Comparison of ENCODE assay signal across 7 mouse cellular contexts in genomic region chr4:134253722-134254324, GRCm38 (mm10). TPM values are rescaled to one million over a fixed set of nuclear protein-coding genes. Genes with fewer than 3 reads are reported as not detected.
DNase-seq lines count a peak whose midpoint lies in the region; ATAC-seq lines count a peak whose summit lies in the region.

Gene Grrp1, minus strand, starts transcription at chr4:134254106.

- peak within 1 kb of the TSS; percentile 33 for H3K9ac ChIP-seq in embryonic facial prominence, embryonic 11.5 days (replicated peaks; ENCODE audit: low read length)
- peak within 1 kb of the TSS; percentile 29; the same call in 1 of the 2 replicates for H3K9ac ChIP-seq in hindbrain, embryonic 12.5 days
- H3K9ac ChIP-seq in liver, embryonic 16.5 days (ENCODE audit: low read depth, low read length), result no peak within 1 kb of the TSS
- H3K9ac ChIP-seq in stomach, embryonic 16.5 days (ENCODE audit: low read length), result peak within 1 kb of the TSS; percentile 55

- H3K4me3 ChIP-seq in embryonic facial prominence, embryonic 11.5 days (ENCODE audit: low read depth, low read length), result peak within 1 kb of the TSS; percentile 50
- H3K4me3 ChIP-seq in hindbrain, embryonic 12.5 days, result peak within 1 kb of the TSS; percentile 56
- peak within 1 kb of the TSS; percentile 12; the same call in 1 of the 2 replicates for H3K4me3 ChIP-seq in liver, embryonic 16.5 days (ENCODE audit: low read depth, low read length)
- peak within 1 kb of the TSS; percentile 55 for H3K4me3 ChIP-seq in stomach, embryonic 16.5 days (replicated peaks; ENCODE audit: low read length)

- H3K9me3 ChIP-seq in embryonic facial prominence, embryonic 11.5 days (replicated peaks; ENCODE audit: control insufficient read depth, low read length), result no peaks in the 10 kb centered on the region
- no peaks in the 10 kb centered on the region for H3K9me3 ChIP-seq in hindbrain, embryonic 12.5 days (replicated peaks)
- no peaks in the 10 kb centered on the region for H3K9me3 ChIP-seq in liver, embryonic 16.5 days (replicated peaks; ENCODE audit: control insufficient read depth, low read length)
- no peaks in the 10 kb centered on the region for H3K9me3 ChIP-seq in stomach, embryonic 16.5 days (replicated peaks; ENCODE audit: control insufficient read depth, low read length)

- peak within 1 kb of the TSS; percentile 95 for H3K4me2 ChIP-seq in embryonic facial prominence, embryonic 11.5 days (ENCODE audit: low read depth, low read length)
- H3K4me2 ChIP-seq in hindbrain, embryonic 12.5 days (replicated peaks), result peak within 1 kb of the TSS; percentile 89
- H3K4me2 ChIP-seq in liver, embryonic 16.5 days (ENCODE audit: low read depth, low read length), result no peak within 1 kb of the TSS
- H3K4me2 ChIP-seq in stomach, embryonic 16.5 days (ENCODE audit: low read depth, low read length), result peak within 1 kb of the TSS; percentile 99

- ATAC-seq in embryonic facial prominence, embryonic 11.5 days (replicated peaks; ENCODE audit: insufficient number of reproducible peaks, low FRiP score, low TSS enrichment, low read depth), result no peak
- ATAC-seq in hindbrain, embryonic 12.5 days (ENCODE audit: low FRiP score), result no peak
- ATAC-seq in liver, embryonic 16.5 days (ENCODE audit: low read depth), result no peak
- no peak for ATAC-seq in stomach, embryonic 16.5 days (ENCODE audit: insufficient read depth, low FRiP score)

- no peaks in the 10 kb centered on the region for H3K36me3 ChIP-seq in embryonic facial prominence, embryonic 11.5 days (replicated peaks; ENCODE audit: control insufficient read depth, insufficient read depth, low read depth, low read length)
- H3K36me3 ChIP-seq in hindbrain, embryonic 12.5 days, result no peaks in the 10 kb centered on the region
- no peaks in the 10 kb centered on the region for H3K36me3 ChIP-seq in liver, embryonic 16.5 days (ENCODE audit: control insufficient read depth, insufficient read depth)
- no peaks in the 10 kb centered on the region for H3K36me3 ChIP-seq in stomach, embryonic 16.5 days (ENCODE audit: control insufficient read depth, insufficient read depth, low read length)

- peak; percentile 69 for DNase-seq in MN1 (ENCODE audit: low spot score)
- DNase-seq in embryonic facial prominence, embryonic 11.5 days (ENCODE audit: low spot score), result peak; percentile 62
- no peak for DNase-seq in yolk sac, embryonic 10.5 days (ENCODE audit: low spot score)
- DNase-seq in right cerebral cortex, postnatal 36 days (ENCODE audit: low spot score in 2 of 2), result no peak

- H3K27ac ChIP-seq in embryonic facial prominence, embryonic 11.5 days (replicated peaks; ENCODE audit: low read depth, low read length), result no peak within 1 kb of the TSS
- no peak within 1 kb of the TSS for H3K27ac ChIP-seq in hindbrain, embryonic 12.5 days
- H3K27ac ChIP-seq in liver, embryonic 16.5 days (ENCODE audit: low read length), result no peak within 1 kb of the TSS
- no peak within 1 kb of the TSS for H3K27ac ChIP-seq in stomach, embryonic 16.5 days (ENCODE audit: low read length)

- peaks cover 22% of the 10 kb centered on the region for H3K4me1 ChIP-seq in embryonic facial prominence, embryonic 11.5 days (ENCODE audit: control insufficient read depth, insufficient read depth, low read length)
- peaks cover 79% of the 10 kb centered on the region for H3K4me1 ChIP-seq in hindbrain, embryonic 12.5 days
- peaks cover 24% of the 10 kb centered on the region for H3K4me1 ChIP-seq in liver, embryonic 16.5 days (ENCODE audit: control insufficient read depth, low read depth, low read length)
- H3K4me1 ChIP-seq in stomach, embryonic 16.5 days (ENCODE audit: control insufficient read depth, insufficient read depth, low read length), result peaks cover 30% of the 10 kb centered on the region

- whole genome bisulfite sequencing in embryonic facial prominence, embryonic 11.5 days, result under 1% methylated on average over 13 of the region's 13 CpGs
- WGBS in hindbrain, embryonic 12.5 days, result under 1% methylated on average over 13 of the region's 13 CpGs
- WGBS in liver, embryonic 16.5 days (ENCODE audit: insufficient replicate concordance), result 3% methylated on average over 13 of the region's 13 CpGs
- WGBS in stomach, embryonic 16.5 days, result 2% methylated on average over 13 of the region's 13 CpGs

- H3K27me3 ChIP-seq in embryonic facial prominence, embryonic 11.5 days (ENCODE audit: control insufficient read depth, insufficient read depth, low read length), result peaks cover 31% of the 10 kb centered on the region
- peaks cover 74% of the 10 kb centered on the region for H3K27me3 ChIP-seq in hindbrain, embryonic 12.5 days
- peaks cover 65% of the 10 kb centered on the region for H3K27me3 ChIP-seq in liver, embryonic 16.5 days (ENCODE audit: control insufficient read depth, insufficient read depth, low read depth, low read length)
- peaks cover 44% of the 10 kb centered on the region for H3K27me3 ChIP-seq in stomach, embryonic 16.5 days (ENCODE audit: control insufficient read depth, insufficient read depth, low read length)

RNA-seq across cellular contexts. Expression of gene Grrp1, which starts in this region (rescaled TPM):
- 5.7 and 7.7 TPM in 2 replicates for polyA plus RNA-seq in embryonic facial prominence, embryonic 11.5 days (2014; fragmentation: Nextera tagmentation; extraction: Ambion mirVana)
- 8.5 and 8.9 TPM in 2 replicates for polyA plus RNA-seq in hindbrain, embryonic 12.5 days (2016; fragmentation: Nextera tagmentation; extraction: Ambion mirVana)
- polyA plus RNA-seq in liver, embryonic 16.5 days (2015; fragmentation: Nextera tagmentation; extraction: Ambion mirVana), result 0.78 and 0.79 TPM in 2 replicates
- polyA plus RNA-seq in stomach, embryonic 16.5 days (2015; fragmentation: Nextera tagmentation; extraction: Ambion mirVana), result 3.2 and 3.5 TPM in 2 replicates

Comparison
In these comparisons a context has a peak if more than half of its experiments do, and no peak if none do; other contexts are left out.
1. DNase-seq: peak in MN1 (single experiment) and embryonic facial prominence, embryonic 11.5 days (single experiment); none in yolk sac, embryonic 10.5 days (single experiment) and right cerebral cortex, postnatal 36 days (0 of 2).
2. Peak in every context shown above with its lines, with median percentiles within 50 percentile points of each other: H3K4me3 ChIP-seq.